Mouse (Mus musculus) kidney, adult 2 months (tissue): ENCODE results near the gene Nbeal2.

Experiments
- CTCF ChIP-seq: fragments of 200-500 bp; conservative IDR thresholded peaks from 2 replicates; pipeline ENCODE4 v1.5.1; 2011; ENCODE audit warnings: low read depth, mild to moderate bottlenecking, control low read depth, low read length, moderate library complexity, mixed read lengths; ENCODE audit not compliant: insufficient read depth, insufficient read length
- POLR2A ChIP-seq: fragments of 200-500 bp; IDR thresholded peaks from one replicate; pipeline ENCODE4 v1.6.1; 2011; ENCODE audit warnings: low read depth, low read length, control low read depth

DNA sequence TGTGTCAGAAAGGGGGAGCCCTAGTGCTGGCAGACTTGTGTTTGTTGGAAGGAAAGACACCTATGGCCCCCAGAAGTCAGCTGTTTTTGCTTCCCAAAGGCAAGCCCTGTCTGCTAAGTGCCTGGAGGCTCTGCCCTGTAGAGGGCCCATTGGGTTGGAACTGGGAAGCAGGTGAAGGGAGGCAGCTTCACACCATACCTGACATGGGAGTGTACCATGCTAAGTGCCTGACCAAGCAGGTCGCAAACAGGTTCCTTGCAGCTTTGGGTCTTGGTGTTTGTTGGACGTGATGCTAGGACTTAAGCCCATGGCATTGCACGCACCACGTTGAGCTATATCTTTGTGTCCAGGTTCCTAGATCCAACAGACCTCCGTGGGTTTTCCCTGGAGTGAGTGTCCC, 42.5 kb upstream of the Nbeal2 start:
- TF ChIP-seq CTCF, result no peak
- TF ChIP-seq POLR2A, result no peak
